Mouse (Mus musculus): ENCODE measurements around the gene Lrrc4c. TPM values are rescaled to one million over a fixed set of nuclear protein-coding genes. Genes with fewer than 3 reads are reported as not detected.

Lrrc4c gene
- total RNA-seq, 1 experiment = 0.09 TPM

DNA sequence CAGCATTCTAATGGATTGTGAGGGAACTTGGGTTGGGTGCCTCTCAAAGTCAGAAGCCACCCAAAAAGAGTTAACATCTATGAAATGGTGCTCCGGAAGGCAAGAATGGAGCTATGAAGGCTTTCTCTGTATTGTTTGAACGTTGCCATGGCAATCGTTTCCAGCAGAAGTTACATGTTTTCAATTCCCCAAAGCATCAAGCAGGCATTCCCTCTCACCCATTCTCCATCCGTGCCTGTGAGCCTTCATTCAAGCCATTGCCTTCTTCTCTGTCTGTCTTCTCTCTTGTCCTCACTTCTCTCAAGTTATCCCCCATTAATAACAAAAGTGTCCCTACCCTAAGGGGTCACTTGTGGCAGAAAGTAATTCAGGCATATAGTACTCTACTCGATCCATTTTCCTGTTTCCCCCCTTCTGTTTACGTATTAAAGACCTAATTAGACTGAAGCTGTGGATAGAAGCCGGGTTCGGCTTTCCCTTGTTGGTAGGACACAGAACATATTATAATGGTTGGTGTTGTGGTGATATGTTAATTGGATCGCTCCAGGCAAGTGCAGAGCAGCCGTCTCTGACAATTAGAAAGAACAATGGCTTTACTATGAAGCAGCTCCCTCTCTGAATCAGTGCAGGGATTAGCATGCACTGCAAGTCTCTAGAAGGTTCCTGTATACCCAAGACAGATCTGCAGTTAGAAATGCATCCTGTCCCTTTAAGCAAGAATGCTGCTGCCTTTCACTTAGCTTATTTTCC is 1160.4 kb downstream of the Lrrc4c start:
- no peak for DNase-seq (ENCODE audit: low read depth, low spot score)
- in situ Hi-C loops (cut with MboI; ENCODE audit: low sequenced_read_pairs in 2 of 2, unreplicated experiment in 2 of 2) = no loop called here
- no peak overlapping the region for H3K9ac ChIP-seq (ENCODE audit: insufficient read depth, low read depth, low read length, poor library complexity, severe bottlenecking)
- H3K4me1 ChIP-seq (ENCODE audit: control insufficient read depth in 2 of 2, insufficient read depth in 2 of 2, low read length in 2 of 2, poor library complexity in 1 of 2) = no peaks in the 10 kb centered on the region
- no peak overlapping the region for H3K4me3 ChIP-seq (ENCODE audit: insufficient read depth in 1 of 2, low read depth in 1 of 2, low read length in 2 of 2, poor library complexity in 1 of 2, severe bottlenecking in 1 of 2)
- H3K9me3 ChIP-seq (ENCODE audit: control insufficient read depth, insufficient read depth, low read depth, low read length) = no peaks in the 10 kb centered on the region
- no peak overlapping the region for H3K27ac ChIP-seq (ENCODE audit: insufficient read depth, low read depth, low read length, poor library complexity, severe bottlenecking)
- TF ChIP-seq ZC3H11A (IDR thresholded peaks at IDR 0.05; ENCODE audit: borderline replicate concordance, low read depth, low read length) (no peak), CHD2 (IDR thresholded peaks at IDR 0.05; ENCODE audit: low read depth, low read length) (no peak), MAFK (IDR thresholded peaks at IDR 0.05; ENCODE audit: insufficient read depth, low read depth, low read length) (no peak)
- H3K36me3 ChIP-seq (ENCODE audit: control insufficient read depth, insufficient read depth, low read length, poor library complexity, severe bottlenecking) = no peaks in the 10 kb centered on the region

DNA sequence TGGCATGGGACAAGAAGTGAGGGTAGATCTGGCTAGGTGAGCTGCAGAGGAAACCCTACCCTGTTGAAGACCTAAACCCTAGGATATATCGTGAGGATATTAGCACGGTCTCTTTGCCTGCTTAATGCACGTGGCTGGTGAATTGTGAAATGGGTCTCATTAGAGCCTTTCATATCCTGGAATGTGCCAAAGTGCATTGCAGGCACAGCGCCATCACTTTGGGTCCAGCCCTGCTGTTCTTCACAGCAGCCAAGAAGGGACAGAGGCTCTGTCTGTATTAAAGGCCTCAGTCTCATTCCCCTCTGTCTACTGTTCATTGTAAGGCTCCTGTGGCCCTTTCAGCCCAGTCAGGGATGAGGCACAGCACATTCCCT is 1160.9 kb downstream of the Lrrc4c start:
- Histone ChIP-seq H3K36me3 (ENCODE audit: control insufficient read depth, insufficient read depth, low read length, poor library complexity, severe bottlenecking) (no peaks in the 10 kb centered on the region), H3K9me3 (ENCODE audit: control insufficient read depth, insufficient read depth, low read depth, low read length) (no peaks in the 10 kb centered on the region), H3K4me3 (ENCODE audit: insufficient read depth in 1 of 2, low read depth in 1 of 2, low read length in 2 of 2, poor library complexity in 1 of 2, severe bottlenecking in 1 of 2) (no peak overlapping the region), H3K27ac (ENCODE audit: insufficient read depth, low read depth, low read length, poor library complexity, severe bottlenecking) (no peak overlapping the region), H3K4me1 (ENCODE audit: control insufficient read depth in 2 of 2, insufficient read depth in 2 of 2, low read length in 2 of 2, poor library complexity in 1 of 2) (no peaks in the 10 kb centered on the region), H3K9ac (ENCODE audit: insufficient read depth, low read depth, low read length, poor library complexity, severe bottlenecking) (no peak overlapping the region)
- no peak for TF ChIP-seq MAFK (IDR thresholded peaks at IDR 0.05; ENCODE audit: insufficient read depth, low read depth, low read length)
- no peak for TF ChIP-seq HCFC1 (IDR thresholded peaks at IDR 0.05; ENCODE audit: borderline replicate concordance, insufficient read depth, low read length)
- TF ChIP-seq ZC3H11A (IDR thresholded peaks at IDR 0.05; ENCODE audit: borderline replicate concordance, low read depth, low read length) = no peak
- DNase-seq (ENCODE audit: low read depth, low spot score) = no peak
- in situ Hi-C loops (cut with MboI; ENCODE audit: low sequenced_read_pairs in 2 of 2, unreplicated experiment in 2 of 2) = no loop called here

DNA sequence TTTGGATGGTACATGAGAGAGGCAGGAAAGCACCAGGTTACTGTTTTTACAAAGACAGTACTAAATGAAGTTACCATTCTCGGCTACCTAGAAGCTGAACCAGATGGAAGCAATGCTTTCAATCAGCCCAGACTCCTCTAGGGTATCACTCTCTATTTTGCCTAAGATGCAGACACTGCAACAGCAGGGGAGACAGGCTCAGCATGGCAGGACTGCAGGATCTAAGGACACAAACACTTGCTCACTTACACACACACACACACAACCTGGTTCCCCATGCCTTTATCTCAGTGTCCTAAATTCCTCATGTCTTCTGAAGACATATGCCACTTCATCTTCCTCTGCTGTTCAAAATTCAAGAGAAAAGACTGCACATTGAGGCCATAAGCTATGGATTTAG is 1167.0 kb downstream of the Lrrc4c start:
- no peaks in the 10 kb centered on the region for H3K4me1 ChIP-seq (ENCODE audit: control insufficient read depth in 2 of 2, insufficient read depth in 2 of 2, low read length in 2 of 2, poor library complexity in 1 of 2)
- H3K9ac ChIP-seq (ENCODE audit: insufficient read depth, low read depth, low read length, poor library complexity, severe bottlenecking) = no peak overlapping the region
- no peak for DNase-seq (ENCODE audit: low read depth, low spot score)
- in situ Hi-C loops (cut with MboI; ENCODE audit: low sequenced_read_pairs in 2 of 2, unreplicated experiment in 2 of 2) = no loop called here
- H3K36me3 ChIP-seq (ENCODE audit: control insufficient read depth, insufficient read depth, low read length, poor library complexity, severe bottlenecking) = no peaks in the 10 kb centered on the region
- H3K27ac ChIP-seq (ENCODE audit: insufficient read depth, low read depth, low read length, poor library complexity, severe bottlenecking) = no peak overlapping the region
- TF ChIP-seq HCFC1 (IDR thresholded peaks at IDR 0.05; ENCODE audit: borderline replicate concordance, insufficient read depth, low read length) = no peak
- TF ChIP-seq ZC3H11A (IDR thresholded peaks at IDR 0.05; ENCODE audit: borderline replicate concordance, low read depth, low read length) = no peak
- no peak for TF ChIP-seq CHD2 (IDR thresholded peaks at IDR 0.05; ENCODE audit: low read depth, low read length)
- no peak for TF ChIP-seq MAFK (IDR thresholded peaks at IDR 0.05; ENCODE audit: insufficient read depth, low read depth, low read length)
- TF ChIP-seq ZNF384 (IDR thresholded peaks at IDR 0.05; ENCODE audit: low read depth, low read length) = no peak
- H3K4me3 ChIP-seq (ENCODE audit: insufficient read depth in 1 of 2, low read depth in 1 of 2, low read length in 2 of 2, poor library complexity in 1 of 2, severe bottlenecking in 1 of 2) = no peak overlapping the region
- H3K9me3 ChIP-seq (ENCODE audit: control insufficient read depth, insufficient read depth, low read depth, low read length) = no peaks in the 10 kb centered on the region

DNA sequence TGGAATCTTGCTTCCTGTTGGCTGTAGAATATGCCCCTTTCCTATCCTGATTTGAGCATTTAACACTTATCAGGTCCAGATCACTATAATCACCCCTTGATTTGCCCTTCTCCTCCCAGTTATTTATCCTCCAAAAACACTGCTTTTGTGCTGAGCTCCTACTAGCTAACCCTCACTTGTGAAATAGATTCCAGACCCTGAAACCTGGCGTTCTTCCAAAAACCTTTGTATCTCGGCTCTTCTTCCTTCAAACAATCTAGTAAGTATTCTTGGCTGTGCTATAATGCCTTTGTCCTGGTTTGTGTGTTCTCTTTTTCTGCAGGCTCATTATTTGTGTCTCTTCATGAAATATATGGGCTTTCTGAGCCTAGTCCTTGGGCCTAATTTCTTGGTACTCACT is 1167.6 kb downstream of the Lrrc4c start:
- no peaks in the 10 kb centered on the region for H3K4me1 ChIP-seq (ENCODE audit: control insufficient read depth in 2 of 2, insufficient read depth in 2 of 2, low read length in 2 of 2, poor library complexity in 1 of 2)
- H3K4me3 ChIP-seq (ENCODE audit: insufficient read depth in 1 of 2, low read depth in 1 of 2, low read length in 2 of 2, poor library complexity in 1 of 2, severe bottlenecking in 1 of 2) = no peak overlapping the region
- H3K9me3 ChIP-seq (ENCODE audit: control insufficient read depth, insufficient read depth, low read depth, low read length) = no peaks in the 10 kb centered on the region
- no peak overlapping the region for H3K9ac ChIP-seq (ENCODE audit: insufficient read depth, low read depth, low read length, poor library complexity, severe bottlenecking)
- no peak for TF ChIP-seq ZNF384 (IDR thresholded peaks at IDR 0.05; ENCODE audit: low read depth, low read length)
- no peak for TF ChIP-seq MAFK (IDR thresholded peaks at IDR 0.05; ENCODE audit: insufficient read depth, low read depth, low read length)
- no peak for TF ChIP-seq CHD2 (IDR thresholded peaks at IDR 0.05; ENCODE audit: low read depth, low read length)
- no peaks in the 10 kb centered on the region for H3K36me3 ChIP-seq (ENCODE audit: control insufficient read depth, insufficient read depth, low read length, poor library complexity, severe bottlenecking)
- H3K27ac ChIP-seq (ENCODE audit: insufficient read depth, low read depth, low read length, poor library complexity, severe bottlenecking) = no peak overlapping the region
- DNase-seq (ENCODE audit: low read depth, low spot score) = no peak
- in situ Hi-C loops (cut with MboI; ENCODE audit: low sequenced_read_pairs in 2 of 2, unreplicated experiment in 2 of 2) = no loop called here

DNA sequence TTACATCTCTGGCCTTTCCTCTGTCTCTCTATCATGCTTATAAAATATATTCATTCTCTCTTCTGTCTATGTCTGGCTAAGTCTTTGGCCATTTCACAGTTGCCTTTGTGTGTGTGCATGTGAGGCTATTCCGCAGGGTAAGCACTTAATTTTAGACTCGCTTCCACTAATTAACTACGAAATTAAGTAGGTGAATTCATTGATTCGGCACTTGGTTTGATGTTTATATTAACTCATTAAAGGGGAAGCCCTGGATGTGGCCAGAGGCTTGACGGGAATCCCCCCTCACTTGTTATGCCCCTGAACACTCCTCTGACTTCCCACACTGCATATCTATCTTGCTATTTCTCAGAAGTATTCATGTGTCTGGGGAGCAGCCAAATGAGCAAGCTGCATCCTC is 1169.6 kb downstream of the Lrrc4c start:
- in situ Hi-C loops (cut with MboI; ENCODE audit: low sequenced_read_pairs in 2 of 2, unreplicated experiment in 2 of 2) = no loop called here
- H3K36me3 ChIP-seq (ENCODE audit: control insufficient read depth, insufficient read depth, low read length, poor library complexity, severe bottlenecking) = no peaks in the 10 kb centered on the region
- H3K27ac ChIP-seq (ENCODE audit: insufficient read depth, low read depth, low read length, poor library complexity, severe bottlenecking) = no peak overlapping the region
- H3K4me3 ChIP-seq (ENCODE audit: insufficient read depth in 1 of 2, low read depth in 1 of 2, low read length in 2 of 2, poor library complexity in 1 of 2, severe bottlenecking in 1 of 2) = no peak overlapping the region
- no peak overlapping the region for H3K9ac ChIP-seq (ENCODE audit: insufficient read depth, low read depth, low read length, poor library complexity, severe bottlenecking)
- no peaks in the 10 kb centered on the region for H3K9me3 ChIP-seq (ENCODE audit: control insufficient read depth, insufficient read depth, low read depth, low read length)
- H3K4me1 ChIP-seq (ENCODE audit: control insufficient read depth in 2 of 2, insufficient read depth in 2 of 2, low read length in 2 of 2, poor library complexity in 1 of 2) = no peaks in the 10 kb centered on the region
- DNase-seq (ENCODE audit: low read depth, low spot score) = no peak
- no peak for TF ChIP-seq MAFK (IDR thresholded peaks at IDR 0.05; ENCODE audit: insufficient read depth, low read depth, low read length)
- no peak for TF ChIP-seq ZNF384 (IDR thresholded peaks at IDR 0.05; ENCODE audit: low read depth, low read length)
- no peak for TF ChIP-seq CHD2 (IDR thresholded peaks at IDR 0.05; ENCODE audit: low read depth, low read length)
- no peak for TF ChIP-seq HCFC1 (IDR thresholded peaks at IDR 0.05; ENCODE audit: borderline replicate concordance, insufficient read depth, low read length)
- no peak for TF ChIP-seq ZC3H11A (IDR thresholded peaks at IDR 0.05; ENCODE audit: borderline replicate concordance, low read depth, low read length)

Measured in ES-E14 (cell line).